Mouse (Mus musculus) splenic B cell, adult 2 months (primary cell): ENCODE data around the gene C8b.

Experiments used
- DNase-seq: peaks from one replicate; pipeline ENCODE4 v3.0.0-alpha.2; 2011; ENCODE audit warnings: low read depth, low spot score
- H3K27me3 ChIP-seq: 2 replicates; pipeline ENCODE4 v1.6.1; 2012; ENCODE audit warnings: mild to moderate bottlenecking, low read length, moderate library complexity, mixed read lengths; ENCODE audit not compliant: control insufficient read depth, poor library complexity, insufficient read depth, severe bottlenecking
- H3K36me3 ChIP-seq: 2 replicates; pipeline ENCODE4 v1.6.1; 2012; ENCODE audit warnings: mild to moderate bottlenecking, low read length, moderate library complexity, mixed read lengths; ENCODE audit not compliant: control insufficient read depth, poor library complexity, insufficient read depth, severe bottlenecking

C8b gene

GRCm38 (mm10) chr4:104828939-104829338 is 62.8 kb downstream of the C8b start:
- Histone ChIP-seq H3K27me3 (no peaks in the 10 kb centered on the region), H3K36me3 (no peaks in the 10 kb centered on the region)
- DNase-seq, result no peak

GRCm38 (mm10) chr4:104835096-104835495 is 69.0 kb downstream of the C8b start:
- H3K27me3 ChIP-seq, result no peaks in the 10 kb centered on the region
- H3K36me3 ChIP-seq, result no peaks in the 10 kb centered on the region
- no peak for DNase-seq

- no peak for DNase-seq
- Histone ChIP-seq H3K36me3 (no peaks in the 10 kb centered on the region), H3K27me3 (no peaks in the 10 kb centered on the region)
These were observed 72.2 kb downstream of the C8b start for GRCm38 (mm10) chr4:104838342-104838741.

- no peaks in the 10 kb centered on the region for H3K27me3 ChIP-seq
- H3K36me3 ChIP-seq, result no peaks in the 10 kb centered on the region
- no peak for DNase-seq
These were observed 76.1 kb downstream of the C8b start for GRCm38 (mm10) chr4:104842204-104842603.

- no peaks in the 10 kb centered on the region for H3K36me3 ChIP-seq
- DNase-seq, result no peak
- H3K27me3 ChIP-seq, result no peaks in the 10 kb centered on the region
These were observed 77.4 kb downstream of the C8b start for GRCm38 (mm10) chr4:104843546-104843945.
